Comparison of ENCODE assay signal across 26 mouse cellular contexts in genomic region chr13:102877766-102878325, GRCm38 (mm10).
DNase-seq lines count a peak whose midpoint lies in the region; ATAC-seq and TF ChIP-seq lines count a peak whose summit lies in the region.
"Had no signal": no experiment of that assay in that cellular context is flagged by ENCODE, and none has a peak within 500 bp of the region (broad histone marks: within the 10 kb centered on the region; RNA-seq: fewer than 3 reads in every experiment).

No protein-coding gene starts in this region.

- ATAC-seq in intestine, embryonic 14.5 days (replicated peaks; ENCODE audit: low FRiP score, low TSS enrichment, low read depth), result no peak
- ATAC-seq in intestine, embryonic 15.5 days, result no peak
- ATAC-seq in midbrain, embryonic 13.5 days, result 0 out of 2 replicates have a peak, but pooled peaks have one; percentile 34
- ATAC-seq in midbrain, embryonic 16.5 days, result no peak
- ATAC-seq: CD4-positive, CD25-positive, alpha-beta regulatory T cell, adult 4 months; forebrain, embryonic 16.5 days; Patski had no signal

- TF ChIP-seq POLR2A in heart, adult 2 months (IDR thresholded peaks at IDR 0.05; ENCODE audit: insufficient read depth, low read depth, low read length), result no peak

- no peak overlapping the region for H3K9ac ChIP-seq in heart, adult 2 months (ENCODE audit: low read depth, low read length)
- H3K9ac ChIP-seq in intestine, embryonic 14.5 days (ENCODE audit: low read length), result no peak overlapping the region
- no peak overlapping the region for H3K9ac ChIP-seq in intestine, embryonic 15.5 days
- H3K9ac ChIP-seq in midbrain, embryonic 13.5 days (replicated peaks), result no peak overlapping the region
- H3K9ac ChIP-seq in midbrain, embryonic 16.5 days (ENCODE audit: low read depth, low read length), result no peak overlapping the region
- H3K9ac ChIP-seq: limb, embryonic 12.5 days; lung, embryonic 14.5 days; midbrain, embryonic 15.5 days; neural tube, embryonic 13.5 days had no signal

- H3K9me3 ChIP-seq in intestine, embryonic 14.5 days (ENCODE audit: control insufficient read depth, low read length), result no peaks in the 10 kb centered on the region
- H3K9me3 ChIP-seq in intestine, embryonic 15.5 days, result no peaks in the 10 kb centered on the region
- no peaks in the 10 kb centered on the region for H3K9me3 ChIP-seq in midbrain, embryonic 13.5 days
- no peaks in the 10 kb centered on the region for H3K9me3 ChIP-seq in midbrain, embryonic 16.5 days (replicated peaks; ENCODE audit: control insufficient read depth, low read length, poor library complexity, severe bottlenecking)
- H3K9me3 ChIP-seq: embryonic facial prominence, embryonic 10.5 days; forebrain, embryonic 10.5 days; hindbrain, embryonic 10.5 days; limb, embryonic 12.5 days; midbrain, embryonic 15.5 days; neural tube, embryonic 13.5 days had no signal

- no peak for DNase-seq in heart, adult 2 months
- DNase-seq in heart, adult 9 months (ENCODE audit: low spot score in 2 of 2), result no peak
- peak; percentile 51 for DNase-seq in intestine, embryonic 14.5 days (ENCODE audit: low spot score)
- no peak for DNase-seq in Muller cell, postnatal 12 days (ENCODE audit: inconsistent ontology term)
- DNase-seq: cerebellum, adult 11 months; cerebellum, adult 9-11 months; gastrocnemius, postnatal 25 days; kidney, adult 2 months; kidney, postnatal 10 days; lung, embryonic 14.5 days; thymus, adult 2 months; thymus, postnatal 4 days had no signal

- TF ChIP-seq CTCF in heart, adult 2 months (IDR thresholded peaks at IDR 0.05), result no peak

- no peak for TF ChIP-seq EP300 in heart, adult 2 months (IDR thresholded peaks at IDR 0.05; ENCODE audit: insufficient read depth, low read depth, low read length)

- peaks cover 33% of the 10 kb centered on the region for H3K36me3 ChIP-seq in heart, adult 2 months (ENCODE audit: control insufficient read depth, insufficient read depth, low read length)
- no peaks in the 10 kb centered on the region for H3K36me3 ChIP-seq in intestine, embryonic 14.5 days (ENCODE audit: control insufficient read depth, insufficient read depth, low read length)
- H3K36me3 ChIP-seq in intestine, embryonic 15.5 days, result no peaks in the 10 kb centered on the region
- no peaks in the 10 kb centered on the region for H3K36me3 ChIP-seq in midbrain, embryonic 13.5 days
- H3K36me3 ChIP-seq in midbrain, embryonic 16.5 days (ENCODE audit: control insufficient read depth, insufficient read depth, low read length), result no peaks in the 10 kb centered on the region
- H3K36me3 ChIP-seq: embryonic facial prominence, embryonic 10.5 days; forebrain, embryonic 10.5 days; hindbrain, embryonic 10.5 days; limb, embryonic 12.5 days; midbrain, embryonic 15.5 days; neural tube, embryonic 13.5 days had no signal

- WGBS in heart, adult 2 months, result 67% methylated on average over 12 of the region's 12 CpGs
- 72% methylated on average over 12 of the region's 12 CpGs for WGBS in intestine, embryonic 14.5 days
- 72% methylated on average over 12 of the region's 12 CpGs for WGBS in intestine, embryonic 15.5 days
- 65% methylated on average over 12 of the region's 12 CpGs for WGBS in midbrain, embryonic 13.5 days
- WGBS in midbrain, embryonic 16.5 days, result 60% methylated on average over 12 of the region's 12 CpGs

- no peaks in the 10 kb centered on the region for H3K27me3 ChIP-seq in heart, adult 2 months (ENCODE audit: control insufficient read depth, insufficient read depth, low read length)
- no peaks in the 10 kb centered on the region for H3K27me3 ChIP-seq in intestine, embryonic 14.5 days (replicated peaks; ENCODE audit: control insufficient read depth, insufficient read depth, low read length)
- no peaks in the 10 kb centered on the region for H3K27me3 ChIP-seq in intestine, embryonic 15.5 days (replicated peaks)
- no peaks in the 10 kb centered on the region for H3K27me3 ChIP-seq in midbrain, embryonic 13.5 days
- H3K27me3 ChIP-seq in midbrain, embryonic 16.5 days (ENCODE audit: control insufficient read depth, insufficient read depth, low read depth, low read length), result no peaks in the 10 kb centered on the region
- H3K27me3 ChIP-seq: limb, embryonic 12.5 days; midbrain, embryonic 15.5 days; neural tube, embryonic 13.5 days; Patski had no signal

- peaks cover 34% of the 10 kb centered on the region for H3K4me1 ChIP-seq in heart, adult 2 months (ENCODE audit: control insufficient read depth, insufficient read depth, low read length)
- peaks cover 36% of the 10 kb centered on the region for H3K4me1 ChIP-seq in intestine, embryonic 14.5 days (replicated peaks; ENCODE audit: control insufficient read depth, insufficient read depth, low read length)
- H3K4me1 ChIP-seq in intestine, embryonic 15.5 days (replicated peaks), result peaks cover 19% of the 10 kb centered on the region
- H3K4me1 ChIP-seq in midbrain, embryonic 13.5 days (replicated peaks), result peaks cover 24% of the 10 kb centered on the region
- peaks cover 15% of the 10 kb centered on the region for H3K4me1 ChIP-seq in midbrain, embryonic 16.5 days (ENCODE audit: control insufficient read depth, insufficient read depth, low read length)

- H3K27ac ChIP-seq in heart, adult 2 months, result peak overlapping the region; percentile 10
- peak overlapping the region; percentile 40 for H3K27ac ChIP-seq in intestine, embryonic 14.5 days (ENCODE audit: low read depth)
- H3K27ac ChIP-seq in intestine, embryonic 15.5 days, result no peak overlapping the region
- H3K27ac ChIP-seq in midbrain, embryonic 13.5 days, result no peak overlapping the region
- H3K27ac ChIP-seq in midbrain, embryonic 16.5 days (ENCODE audit: low read length), result no peak overlapping the region
- H3K27ac ChIP-seq: embryonic facial prominence, embryonic 10.5 days; forebrain, embryonic 10.5 days; hindbrain, embryonic 10.5 days; limb, embryonic 12.5 days; midbrain, embryonic 15.5 days; neural tube, embryonic 13.5 days had no signal

- no peak overlapping the region for H3K4me2 ChIP-seq in intestine, embryonic 14.5 days (ENCODE audit: low read length)
- H3K4me2 ChIP-seq in intestine, embryonic 15.5 days (replicated peaks), result no peak overlapping the region
- H3K4me2 ChIP-seq in midbrain, embryonic 13.5 days (replicated peaks), result no peak overlapping the region
- H3K4me2 ChIP-seq in midbrain, embryonic 16.5 days (ENCODE audit: low read length), result no peak overlapping the region
- H3K4me2 ChIP-seq: limb, embryonic 12.5 days; liver, embryonic 11.5 days; lung, embryonic 14.5 days; midbrain, embryonic 15.5 days; neural tube, embryonic 13.5 days had no signal

- H3K79me2 ChIP-seq in heart, adult 2 months (replicated peaks; ENCODE audit: control insufficient read depth, insufficient read depth, low read length), result peaks cover 6% of the 10 kb centered on the region

- intact Hi-C loops in heart, adult 2 months (cut with DNase I), result no loop called here

- no peak overlapping the region for H3K4me3 ChIP-seq in heart, adult 2 months
- H3K4me3 ChIP-seq in intestine, embryonic 14.5 days (ENCODE audit: low read depth, low read length), result no peak overlapping the region
- H3K4me3 ChIP-seq in intestine, embryonic 15.5 days (replicated peaks), result no peak overlapping the region
- H3K4me3 ChIP-seq in midbrain, embryonic 13.5 days (replicated peaks), result no peak overlapping the region
- H3K4me3 ChIP-seq in midbrain, embryonic 16.5 days (ENCODE audit: low read depth, low read length), result no peak overlapping the region
- H3K4me3 ChIP-seq: embryonic facial prominence, embryonic 10.5 days; forebrain, embryonic 10.5 days; hindbrain, embryonic 10.5 days; limb, embryonic 12.5 days; midbrain, embryonic 15.5 days; myocyte; neural tube, embryonic 13.5 days had no signal

Comparison
In these comparisons a context has a peak if more than half of its experiments do, and no peak if none do; other contexts are left out.
1. H3K27ac ChIP-seq: peak in heart, adult 2 months (single experiment) and intestine, embryonic 14.5 days (single experiment); none in intestine, embryonic 15.5 days (single experiment), midbrain, embryonic 13.5 days (single experiment) and midbrain, embryonic 16.5 days (single experiment).